In the genomic region with DNA sequence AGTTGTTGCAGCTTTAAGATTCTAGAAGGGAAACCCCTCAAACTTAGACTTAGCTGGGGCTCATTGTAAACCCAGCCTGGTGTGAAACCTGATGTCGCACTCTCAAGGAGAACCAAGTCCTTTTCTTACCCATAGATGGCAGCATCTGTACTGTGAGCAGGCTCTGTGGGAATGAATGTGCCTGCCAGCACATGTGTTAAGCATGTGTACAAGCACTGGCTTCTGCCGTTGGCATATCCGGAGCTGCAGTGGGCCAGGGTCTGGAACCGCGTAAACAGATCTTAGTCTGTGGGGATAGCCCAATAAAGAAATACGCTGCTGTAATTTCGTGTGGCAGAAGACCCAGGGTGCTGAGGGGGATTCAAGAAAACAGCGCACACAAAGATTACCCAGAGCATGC, we compare ENCODE assay signal across 9 mouse cellular contexts. TPM values are rescaled to one million over a fixed set of nuclear protein-coding genes. Genes with fewer than 3 reads are reported as not detected.
A peak's percentile ranks its signal among the peaks of the same experiment; 100 is the strongest.
DNase-seq lines count a peak whose midpoint lies in the region; ATAC-seq and TF ChIP-seq lines count a peak whose summit lies in the region.
"Had no signal": no experiment of that assay in that cellular context is flagged by ENCODE, and none has a peak within 500 bp of the region (broad histone marks: within the 10 kb centered on the region; RNA-seq: fewer than 3 reads in every experiment).

No protein-coding gene starts in this region.

- no peak overlapping the region for H3K4me3 ChIP-seq in CH12.LX (replicated peaks in 1 of 3; ENCODE audit: low read depth in 2 of 3, low read length in 2 of 3, poor library complexity in 1 of 3)
- H3K4me3 ChIP-seq in embryonic facial prominence, embryonic 15.5 days (replicated peaks), result 0 out of 2 replicates have a peak overlapping the region, but pooled peaks have one; percentile 0
- H3K4me3 ChIP-seq: liver, embryonic 13.5 days had no signal

- dilution Hi-C loops in CH12.LX (cut with MboI; ENCODE audit: extremely low pct_ligation_motif_present, extremely low pct_unique_long_range_greater_than_20kb, low sequenced_read_pairs), result no loop called here

- no peaks in the 10 kb centered on the region for H3K27me3 ChIP-seq in CH12.LX (replicated peaks)
- no peaks in the 10 kb centered on the region for H3K27me3 ChIP-seq in embryonic facial prominence, embryonic 15.5 days

- H3K27ac ChIP-seq in CH12.LX (ENCODE audit: insufficient read depth, low read depth), result no peak overlapping the region
- H3K27ac ChIP-seq in embryonic facial prominence, embryonic 15.5 days (replicated peaks), result peak overlapping the region; percentile 88
- H3K27ac ChIP-seq: liver, embryonic 13.5 days had no signal

- peak; percentile 47 for DNase-seq in adrenal gland, adult 2 months
- DNase-seq in adrenal gland, adult 8-10 months, result no peak
- peak; percentile 74 for DNase-seq in CH12.LX (ENCODE audit: extremely low read depth)
- DNase-seq in heart, postnatal 14 days, result peak; percentile 53 to 72
- DNase-seq in left cerebral cortex, postnatal 14 days (ENCODE audit: low spot score in 2 of 2), result peak; percentile 65 to 93
- DNase-seq in thymus, postnatal 36 days, result peak; percentile 39 to 64
- DNase-seq: liver, embryonic 13.5 days had no signal

- TF ChIP-seq RAD21 in CH12.LX (IDR thresholded peaks at IDR 0.05; ENCODE audit: low read depth, low read length), result peak; percentile 61

- no peaks in the 10 kb centered on the region for H3K79me2 ChIP-seq in CH12.LX (replicated peaks; ENCODE audit: control insufficient read depth, extremely low read depth, insufficient read depth, poor library complexity, severe bottlenecking)

- 0 out of 2 replicates have a peak, but pooled peaks have one; percentile 14 for TF ChIP-seq EP300 in CH12.LX (IDR thresholded peaks at IDR 0.05; ENCODE audit: low read length)

- peaks cover 13 to 73% of the 10 kb centered on the region in 2 experiments for H3K4me1 ChIP-seq in CH12.LX (ENCODE audit: control insufficient read depth in 1 of 2, insufficient read depth in 2 of 2)
- peaks cover 86% of the 10 kb centered on the region for H3K4me1 ChIP-seq in embryonic facial prominence, embryonic 15.5 days

- peak; percentile 85 for ATAC-seq in embryonic facial prominence, embryonic 15.5 days (ENCODE audit: insufficient number of reproducible peaks, low FRiP score, low TSS enrichment, low read depth)
- peak; percentile 59; the same call in 1 of the 2 replicates for ATAC-seq in monocyte, adult 5-6 weeks (replicated peaks; ENCODE audit: insufficient number of reproducible peaks, low FRiP score, low TSS enrichment, poor library complexity, severe bottlenecking)

- TF ChIP-seq POLR2A in CH12.LX (IDR thresholded peaks at IDR 0.05; ENCODE audit: low read depth, low read length), result peak; percentile 53; the same call in 1 of the 2 replicates

- TF ChIP-seq CTCF in CH12.LX (conservative IDR thresholded peaks at IDR 0.05 in 1 of 2, IDR thresholded peaks at IDR 0.05 in 1 of 2; ENCODE audit: low read depth in 2 of 2, low read length in 2 of 2), result peak; percentile 45 to 78

- intact Hi-C loops in heart, postnatal 14 days (cut with DNase I), result no loop called here
- intact Hi-C loops in left cerebral cortex, postnatal 14 days (cut with DNase I), result no loop called here

- H3K36me3 ChIP-seq in CH12.LX (replicated peaks in 1 of 2; ENCODE audit: control insufficient read depth in 1 of 2, insufficient read depth in 1 of 2, low read length in 1 of 2), result peaks cover 0 to 2% of the 10 kb centered on the region in 2 experiments
- H3K36me3 ChIP-seq in embryonic facial prominence, embryonic 15.5 days, result no peaks in the 10 kb centered on the region
- H3K36me3 ChIP-seq: liver, embryonic 13.5 days had no signal

- in situ Hi-C loops in CH12.LX (cut with MboI; ENCODE audit: low pct_ligation_motif_present, low pct_unique_long_range_greater_than_20kb, low sequenced_read_pairs), result no loop called here

- H3K4me2 ChIP-seq in CH12.LX (ENCODE audit: insufficient read depth, low read depth, poor library complexity, severe bottlenecking), result peak overlapping the region; percentile 42
- H3K4me2 ChIP-seq in embryonic facial prominence, embryonic 15.5 days (replicated peaks), result peak overlapping the region; percentile 31
- H3K4me2 ChIP-seq: liver, embryonic 13.5 days had no signal

- 9% methylated on average over 8 of the region's 8 CpGs for WGBS in embryonic facial prominence, embryonic 15.5 days

- no peaks in the 10 kb centered on the region for H3K9me3 ChIP-seq in CH12.LX (replicated peaks; ENCODE audit: low read length)
- H3K9me3 ChIP-seq in embryonic facial prominence, embryonic 15.5 days (replicated peaks), result no peaks in the 10 kb centered on the region
- H3K9me3 ChIP-seq: liver, embryonic 13.5 days had no signal

- no peak overlapping the region for H3K9ac ChIP-seq in CH12.LX (ENCODE audit: insufficient read depth, low read depth)
- no peak overlapping the region for H3K9ac ChIP-seq in embryonic facial prominence, embryonic 15.5 days
- H3K9ac ChIP-seq: liver, embryonic 13.5 days had no signal

TF ChIP-seq in CH12.LX, 34 proteins besides CTCF, POLR2A, EP300 and RAD21:
- TF ChIP-seq ZC3H11A (IDR thresholded peaks at IDR 0.05; ENCODE audit: low read depth, low read length), result no peak
- TF ChIP-seq NRF1 (IDR thresholded peaks at IDR 0.05; ENCODE audit: low read depth, low read length), result no peak
- no peak for TF ChIP-seq PAX5 (IDR thresholded peaks at IDR 0.05; ENCODE audit: low read length)
- TF ChIP-seq SMC3 (IDR thresholded peaks at IDR 0.05; ENCODE audit: low read depth, low read length), result peak; percentile 67
- TF ChIP-seq ZKSCAN1 (IDR thresholded peaks at IDR 0.05; ENCODE audit: borderline replicate concordance, low read depth, low read length), result no peak
- TF ChIP-seq ZNF384 (IDR thresholded peaks at IDR 0.05; ENCODE audit: low read depth, low read length), result no peak
- TF ChIP-seq HCFC1 (IDR thresholded peaks at IDR 0.05; ENCODE audit: low read depth, low read length), result no peak
- TF ChIP-seq MYC (IDR thresholded peaks at IDR 0.05; ENCODE audit: low read depth, low read length), result peak; percentile 98
- TF ChIP-seq USF2 (conservative IDR thresholded peaks at IDR 0.05; ENCODE audit: low read depth, low read length), result no peak
- TF ChIP-seq ELF1 (IDR thresholded peaks at IDR 0.05; ENCODE audit: low read depth, low read length), result no peak
- peak; percentile 54 for TF ChIP-seq SIN3A (IDR thresholded peaks at IDR 0.05; ENCODE audit: low read length)
- no peak for TF ChIP-seq UBTF (IDR thresholded peaks at IDR 0.05; ENCODE audit: low read depth, low read length)
- TF ChIP-seq MEF2A (IDR thresholded peaks at IDR 0.05; ENCODE audit: borderline replicate concordance, low read depth, low read length), result peak; percentile 30; the same call in 1 of the 2 replicates
- TF ChIP-seq KAT2A (IDR thresholded peaks at IDR 0.05; ENCODE audit: insufficient replicate concordance, low read length), result no peak
- TF ChIP-seq MAFK (IDR thresholded peaks at IDR 0.05; ENCODE audit: insufficient replicate concordance, low read length), result no peak
- TF ChIP-seq JUND (conservative IDR thresholded peaks at IDR 0.05; ENCODE audit: low read depth, low read length), result no peak
- no peak for TF ChIP-seq TBP (conservative IDR thresholded peaks at IDR 0.05; ENCODE audit: low read depth, low read length)
- TF ChIP-seq GABPA (IDR thresholded peaks at IDR 0.05; ENCODE audit: insufficient replicate concordance, low read depth, low read length), result no peak
- no peak for TF ChIP-seq JUN (IDR thresholded peaks at IDR 0.05; ENCODE audit: insufficient read depth, low read depth, low read length)
- no peak for TF ChIP-seq ZMIZ1 (IDR thresholded peaks at IDR 0.05; ENCODE audit: low read depth, low read length)
- peak; percentile 77 for TF ChIP-seq BHLHE40 (IDR thresholded peaks at IDR 0.05; ENCODE audit: low read depth, low read length)
- no peak for TF ChIP-seq IRF4 (IDR thresholded peaks at IDR 0.05; ENCODE audit: low read depth, low read length)
- no peak for TF ChIP-seq POLR2AphosphoS2 (IDR thresholded peaks at IDR 0.05; ENCODE audit: low read depth, low read length)
- no peak for TF ChIP-seq CHD1 (IDR thresholded peaks at IDR 0.05; ENCODE audit: low read depth, low read length)
- TF ChIP-seq ETS1 (conservative IDR thresholded peaks at IDR 0.05; ENCODE audit: low read depth, low read length), result no peak
- TF ChIP-seq MAZ (IDR thresholded peaks at IDR 0.05; ENCODE audit: low read depth, low read length), result no peak
- no peak for TF ChIP-seq CHD2 (IDR thresholded peaks at IDR 0.05; ENCODE audit: low read length)
- TF ChIP-seq MXI1 (IDR thresholded peaks at IDR 0.05; ENCODE audit: low read depth, low read length), result peak; percentile 91
- TF ChIP-seq USF1 (IDR thresholded peaks at IDR 0.05; ENCODE audit: low read depth, low read length), result no peak
- peak; percentile 40; the same call in 1 of the 2 replicates for TF ChIP-seq TCF12 (IDR thresholded peaks at IDR 0.05; ENCODE audit: low read depth, low read length)
- TF ChIP-seq RCOR1 (conservative IDR thresholded peaks at IDR 0.05; ENCODE audit: low read depth, low read length), result no peak
- TF ChIP-seq NELFE (IDR thresholded peaks at IDR 0.05; ENCODE audit: low read depth, low read length), result no peak
- TF ChIP-seq MAX (IDR thresholded peaks at IDR 0.05; ENCODE audit: low read length), result peak; percentile 95
- TF ChIP-seq E2F4 (IDR thresholded peaks at IDR 0.05; ENCODE audit: insufficient replicate concordance, low read depth, low read length), result no peak

RNA-seq across cellular contexts. Expression of a gene that starts 9.1 kb away (rescaled TPM):
- total RNA-seq in adrenal gland, adult 2 months (2021), result 1,000 to 10,000 TPM in 1 of 2 experiments, 100 to 1,000 TPM in 1; 335 to 1,033 TPM
- 607 and 810 TPM in 2 replicates for polyA plus RNA-seq in adrenal gland, adult 2 months (2012; rRNA removed)
- total RNA-seq in adrenal gland, adult 8-10 months (2022), result 100 to 1,000 TPM; 331 to 556 (median 419) TPM
- 41.0 and 54.2 TPM in 2 replicates for total RNA-seq in CH12.LX (2012; rRNA removed)
- 37.5 and 42.9 TPM in 2 replicates for total RNA-seq in CH12.LX (2014; rRNA removed)
- 22.6 and 24.2 TPM in 2 replicates for polyA plus RNA-seq in CH12.LX (2012; ENCODE audit: insufficient read length, low read depth)
- 327 and 340 TPM in 2 replicates for polyA plus RNA-seq in embryonic facial prominence, embryonic 15.5 days (2015; fragmentation: Nextera tagmentation; extraction: Ambion mirVana)
- 100 to 1,000 TPM; 271 to 430 TPM for total RNA-seq in heart, postnatal 14 days (2021)
- total RNA-seq in left cerebral cortex, postnatal 14 days (2021), result 10 to 100 TPM; 49.4 to 81.5 TPM
- 36.7 to 46.1 TPM (median 45.9 TPM) in 3 replicates for total RNA-seq in monocyte, adult 5-6 weeks (2017)
